7 mouse cellular contexts compared by ENCODE assay signal in genomic region chr2:20898684-20899083, GRCm38 (mm10).
DNase-seq lines count a peak whose midpoint lies in the region; ATAC-seq and TF ChIP-seq lines count a peak whose summit lies in the region.

No protein-coding gene starts in this region.

- H3K36me3 ChIP-seq in intestine, postnatal 0 days (ENCODE audit: control insufficient read depth, insufficient read depth), result no peaks in the 10 kb centered on the region
- no peaks in the 10 kb centered on the region for H3K36me3 ChIP-seq in midbrain, embryonic 11.5 days (ENCODE audit: control insufficient read depth, insufficient read depth, low read length)
- no peaks in the 10 kb centered on the region; the same call in 1 of the 2 replicates for H3K36me3 ChIP-seq in small intestine, adult 2 months (ENCODE audit: control insufficient read depth, insufficient read depth, low read length)

- WGBS in intestine, postnatal 0 days, result 37% methylated on average over 6 of the region's 6 CpGs
- 50% methylated on average over 6 of the region's 6 CpGs for WGBS in midbrain, embryonic 11.5 days
- WGBS in small intestine, adult 2 months, result 43% methylated on average over 6 of the region's 6 CpGs

- no peak for TF ChIP-seq POLR2A in small intestine, adult 2 months (IDR thresholded peaks at IDR 0.05; ENCODE audit: low read depth, low read length)

- H3K27ac ChIP-seq in intestine, postnatal 0 days (ENCODE audit: low read depth, low read length), result no peak overlapping the region
- H3K27ac ChIP-seq in midbrain, embryonic 11.5 days (ENCODE audit: low read depth, low read length), result no peak overlapping the region
- H3K27ac ChIP-seq in small intestine, adult 2 months (ENCODE audit: insufficient read depth, low read depth, low read length), result no peak overlapping the region

- intact Hi-C loops in left cerebral cortex, postnatal 4 days (cut with DNase I), result loop anchor here (5.0 kb wide), 1 partner anchor 364 kb away; no protein-coding TSS in a partner anchor

- DNase-seq in adrenal gland, postnatal 10 days, result peak; percentile 83
- DNase-seq in embryo, embryonic 9.5 days (ENCODE audit: extremely low spot score), result peak; percentile 69
- peak; percentile 74 for DNase-seq in left cerebral cortex, postnatal 4 days
- DNase-seq in midbrain, embryonic 11.5 days (ENCODE audit: low spot score, missing footprints), result peak; percentile 94

- TF ChIP-seq CTCF in intestine, postnatal 0 days (IDR thresholded peaks at IDR 0.05; ENCODE audit: low read depth), result peak; percentile 92
- peak; percentile 71; the same call in 1 of the 2 replicates for TF ChIP-seq CTCF in small intestine, adult 2 months (IDR thresholded peaks at IDR 0.05; ENCODE audit: extremely low read depth, insufficient read length, insufficient replicate concordance, low read depth, low read length)

- peak overlapping the region; percentile 27; the same call in 1 of the 2 replicates for H3K4me2 ChIP-seq in intestine, postnatal 0 days (replicated peaks; ENCODE audit: low read depth)
- no peak overlapping the region for H3K4me2 ChIP-seq in midbrain, embryonic 11.5 days

- H3K4me3 ChIP-seq in intestine, postnatal 0 days (ENCODE audit: low read depth, low read length), result no peak overlapping the region
- H3K4me3 ChIP-seq in midbrain, embryonic 11.5 days (ENCODE audit: low read depth, low read length), result no peak overlapping the region
- no peak overlapping the region for H3K4me3 ChIP-seq in small intestine, adult 2 months (ENCODE audit: low read depth, low read length)

- no peaks in the 10 kb centered on the region for H3K27me3 ChIP-seq in intestine, postnatal 0 days (replicated peaks; ENCODE audit: control insufficient read depth, insufficient read depth, low read length)
- H3K27me3 ChIP-seq in midbrain, embryonic 11.5 days (ENCODE audit: control insufficient read depth, insufficient read depth, low read length), result no peaks in the 10 kb centered on the region
- H3K27me3 ChIP-seq in small intestine, adult 2 months (ENCODE audit: control insufficient read depth, insufficient read depth, low read length), result no peaks in the 10 kb centered on the region

- H3K9me3 ChIP-seq in intestine, postnatal 0 days (ENCODE audit: control insufficient read depth), result no peaks in the 10 kb centered on the region
- H3K9me3 ChIP-seq in midbrain, embryonic 11.5 days (ENCODE audit: control insufficient read depth, low read length), result no peaks in the 10 kb centered on the region

- no peak overlapping the region for H3K9ac ChIP-seq in intestine, postnatal 0 days (ENCODE audit: low read depth, low read length)
- no peak overlapping the region for H3K9ac ChIP-seq in midbrain, embryonic 11.5 days (ENCODE audit: low read length)

- peak; percentile 82 for ATAC-seq in granulocyte monocyte progenitor cell, adult 5-6 weeks (replicated peaks; ENCODE audit: poor library complexity, severe bottlenecking)
- peak; percentile 81 for ATAC-seq in intestine, postnatal 0 days
- peak; percentile 92 for ATAC-seq in midbrain, embryonic 11.5 days (ENCODE audit: low FRiP score)

- no peaks in the 10 kb centered on the region for H3K4me1 ChIP-seq in intestine, postnatal 0 days (replicated peaks; ENCODE audit: control insufficient read depth, insufficient read depth, low read length)
- H3K4me1 ChIP-seq in midbrain, embryonic 11.5 days (ENCODE audit: control insufficient read depth, insufficient read depth, low read length), result no peaks in the 10 kb centered on the region
- H3K4me1 ChIP-seq in small intestine, adult 2 months (ENCODE audit: control insufficient read depth, insufficient read depth, insufficient read length, low read length), result peaks cover 2% of the 10 kb centered on the region; the same call in 1 of the 2 replicates
